Mouse (Mus musculus): ENCODE results near the gene Ckm.

Gene Ckm

DNA sequence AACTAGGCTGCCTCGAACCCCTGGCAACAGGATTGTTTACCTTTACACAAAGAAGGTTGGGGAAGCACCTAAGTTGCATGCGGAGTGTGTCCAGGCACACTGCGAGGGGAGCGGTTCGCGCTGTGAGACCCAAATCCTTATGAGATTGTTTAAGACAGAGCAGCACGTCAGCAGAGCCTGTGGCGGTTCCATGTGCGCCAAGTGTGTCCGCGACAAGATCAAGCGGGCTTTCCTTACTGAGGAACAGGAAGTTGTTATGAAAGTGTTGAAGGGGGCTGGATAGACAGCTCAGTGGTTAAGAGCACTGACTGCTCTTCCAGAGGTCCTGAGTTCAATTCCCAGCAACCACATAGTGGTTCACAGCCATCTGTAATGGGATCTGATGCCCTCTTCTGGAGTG lies 63.7 kb downstream of the Ckm start:
- DNase-seq: no peak

GRCm38 (mm10) chr7:19469404-19469803 lies 64.8 kb downstream of the Ckm start:
- no peak for DNase-seq

GRCm38 (mm10) chr7:19470308-19470707 lies 65.7 kb downstream of the Ckm start:
- no peak for DNase-seq

DNA sequence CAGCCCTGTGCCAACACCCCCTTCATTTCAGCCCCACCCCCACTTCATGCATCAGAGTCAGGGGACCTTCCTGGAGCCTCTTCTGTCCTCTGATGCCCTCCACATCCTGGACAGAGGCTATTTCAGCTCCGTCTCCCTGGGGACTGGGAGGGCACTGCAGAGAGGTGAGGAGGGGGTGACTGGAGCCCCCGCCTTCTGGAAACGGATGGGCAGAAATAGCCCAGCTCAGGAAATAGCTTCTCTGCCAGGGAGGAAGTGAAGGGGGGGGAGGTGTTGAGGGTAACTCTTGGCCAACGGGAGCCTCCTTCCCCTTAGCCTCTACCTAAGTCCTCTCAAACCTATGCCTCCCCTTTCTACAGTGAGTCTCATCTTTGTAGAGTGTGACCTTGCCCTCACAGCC lies 67.8 kb downstream of the Ckm start:
- DNase-seq: no peak

All from cerebellum, postnatal 25 days (tissue).